Mouse (Mus musculus) ES-Bruce4 (cell line): Measurements from ENCODE around the gene Nrp1. TPM values are rescaled to one million over a fixed set of nuclear protein-coding genes. Genes with fewer than 3 reads are reported as not detected.

Experiments used
- H3K27ac ChIP-seq: 2 replicates; pipeline ENCODE4 v1.5.1; 2012; ENCODE audit warnings: low read length, inconsistent platforms; ENCODE audit not compliant: insufficient read depth
- H3K27me3 ChIP-seq: 2 replicates; pipeline ENCODE4 v1.6.1; 2012; ENCODE audit warnings: mild to moderate bottlenecking, low read length, inconsistent platforms; ENCODE audit not compliant: control insufficient read depth, poor library complexity, insufficient read depth, severe bottlenecking
- H3K36me3 ChIP-seq: 2 replicates; pipeline ENCODE4 v1.6.1; 2012; ENCODE audit warnings: inconsistent platforms, mild to moderate bottlenecking, low read length, moderate library complexity; ENCODE audit not compliant: control insufficient read depth, poor library complexity, insufficient read depth, severe bottlenecking
- H3K4me1 ChIP-seq: one replicate; pipeline ENCODE4 v1.8.1; 2011; ENCODE audit warnings: low read length; ENCODE audit not compliant: control insufficient read depth, insufficient read depth
- H3K4me3 ChIP-seq: 2 replicates; pipeline ENCODE4 v1.5.1; 2011; ENCODE audit warnings: low read depth, mild to moderate bottlenecking, low read length
- H3K9ac ChIP-seq: 2 replicates; pipeline ENCODE4 v1.6.1; 2012; ENCODE audit warnings: low read depth, mild to moderate bottlenecking, inconsistent platforms; ENCODE audit not compliant: poor library complexity, severe bottlenecking
- H3K9me3 ChIP-seq: replicated peaks from 2 replicates; pipeline ENCODE4 v1.6.1; 2012; ENCODE audit warnings: mild to moderate bottlenecking, low read length, inconsistent platforms; ENCODE audit not compliant: control insufficient read depth, poor library complexity, insufficient read depth, severe bottlenecking
- CTCF ChIP-seq: IDR thresholded peaks from one replicate; pipeline ENCODE4 v1.8.1; 2011; ENCODE audit warnings: low read depth, low read length
- EP300 ChIP-seq: IDR thresholded peaks from 2 replicates; pipeline ENCODE4 v1.6.1; 2011; ENCODE audit warnings: low read depth, low read length; ENCODE audit not compliant: insufficient read depth
- POLR2A ChIP-seq: IDR thresholded peaks from one replicate; pipeline ENCODE4 v1.8.1; 2011; ENCODE audit warnings: low read length; ENCODE audit not compliant: insufficient read depth
- polyA plus RNA-seq: library from polyadenylated mRNA; stranded (reverse); fragments of >200 nt; gene quantifications from 2 replicates; pipeline ENCODE4 v1.2.4, GENCODE M21; 2011; ENCODE audit warnings: low read depth; ENCODE audit not compliant: missing spikeins, insufficient read depth, insufficient read length

The Nrp1 gene
- polyA plus RNA-seq, 1 experiment, result 0.40 TPM

GRCm38 (mm10) chr8:128451121-128451520 lies 92.7 kb downstream of the Nrp1 start:
- Histone ChIP-seq H3K4me1 (no peaks in the 10 kb centered on the region), H3K27me3 (no peaks in the 10 kb centered on the region; the same call in 1 of the 2 replicates), H3K27ac (no peak overlapping the region), H3K9me3 (no peaks in the 10 kb centered on the region), H3K9ac (no peak overlapping the region), H3K4me3 (no peak overlapping the region), H3K36me3 (no peaks in the 10 kb centered on the region)
- TF ChIP-seq CTCF, result no peak
- no peak for TF ChIP-seq EP300
- no peak for TF ChIP-seq POLR2A

- no peak overlapping the region for H3K4me3 ChIP-seq
- H3K36me3 ChIP-seq, result no peaks in the 10 kb centered on the region
- H3K4me1 ChIP-seq, result no peaks in the 10 kb centered on the region
- H3K9me3 ChIP-seq, result no peaks in the 10 kb centered on the region
- H3K27me3 ChIP-seq, result no peaks in the 10 kb centered on the region
- no peak overlapping the region for H3K27ac ChIP-seq
- TF ChIP-seq CTCF (no peak), POLR2A (no peak), EP300 (no peak)
- H3K9ac ChIP-seq, result no peak overlapping the region
These were observed 95.1 kb downstream of the Nrp1 start for GRCm38 (mm10) chr8:128453471-128453870.

DNA sequence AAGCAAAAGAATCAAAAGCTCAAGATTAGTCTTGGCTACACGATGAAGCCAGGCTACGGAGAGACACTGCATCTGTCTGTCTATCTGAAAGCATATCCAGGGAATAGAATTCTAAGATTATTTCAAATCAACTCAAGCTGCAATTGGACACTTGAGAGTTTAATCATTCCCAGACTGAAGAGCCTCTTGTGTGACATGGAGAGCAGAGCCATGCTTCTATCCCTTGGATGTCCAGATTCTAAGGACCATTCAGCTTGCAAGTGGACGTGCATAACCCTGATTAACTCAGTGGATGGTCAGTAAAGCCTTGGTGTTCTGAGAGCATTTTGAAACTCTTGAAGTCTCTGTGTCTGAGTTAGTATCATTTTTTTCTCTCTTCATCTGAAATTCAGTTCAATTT lies 95.6 kb downstream of the Nrp1 start:
- Histone ChIP-seq H3K4me3 (no peak overlapping the region), H3K9me3 (no peaks in the 10 kb centered on the region), H3K9ac (no peak overlapping the region), H3K27me3 (no peaks in the 10 kb centered on the region), H3K27ac (no peak overlapping the region), H3K36me3 (no peaks in the 10 kb centered on the region), H3K4me1 (no peaks in the 10 kb centered on the region)
- no peak for TF ChIP-seq CTCF
- TF ChIP-seq POLR2A, result no peak
- no peak for TF ChIP-seq EP300

DNA sequence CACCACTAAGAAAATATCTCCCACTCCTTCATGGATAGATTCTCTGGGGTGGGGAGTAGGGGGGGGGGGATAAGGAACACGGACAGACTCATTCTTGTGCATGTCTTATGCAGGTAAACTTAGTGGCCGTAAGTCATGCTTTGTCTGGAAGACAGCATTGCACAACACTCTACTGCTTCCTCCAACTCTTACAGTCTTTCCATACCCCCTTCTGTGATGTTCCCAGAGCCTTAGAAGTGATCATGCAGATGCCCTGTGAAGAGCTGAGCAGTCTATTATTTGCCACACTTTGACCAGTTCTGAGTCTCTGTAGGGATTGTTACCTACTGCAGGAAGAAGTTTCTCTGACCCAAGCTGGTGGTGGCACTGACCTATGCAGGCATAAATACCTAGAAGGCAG lies 98.9 kb downstream of the Nrp1 start:
- Histone ChIP-seq H3K27me3 (no peaks in the 10 kb centered on the region), H3K9ac (no peak overlapping the region), H3K27ac (no peak overlapping the region), H3K4me1 (no peaks in the 10 kb centered on the region), H3K4me3 (no peak overlapping the region), H3K36me3 (no peaks in the 10 kb centered on the region), H3K9me3 (no peaks in the 10 kb centered on the region)
- TF ChIP-seq EP300 (no peak), CTCF (no peak), POLR2A (no peak)

- H3K9ac ChIP-seq, result no peak overlapping the region
- H3K4me3 ChIP-seq, result no peak overlapping the region
- no peaks in the 10 kb centered on the region for H3K9me3 ChIP-seq
- H3K4me1 ChIP-seq, result no peaks in the 10 kb centered on the region
- no peaks in the 10 kb centered on the region for H3K36me3 ChIP-seq
- TF ChIP-seq POLR2A, result no peak
- no peak for TF ChIP-seq CTCF
- no peak for TF ChIP-seq EP300
- no peaks in the 10 kb centered on the region for H3K27me3 ChIP-seq
- no peak overlapping the region for H3K27ac ChIP-seq
These were observed 101.3 kb downstream of the Nrp1 start for GRCm38 (mm10) chr8:128459704-128460103.

DNA sequence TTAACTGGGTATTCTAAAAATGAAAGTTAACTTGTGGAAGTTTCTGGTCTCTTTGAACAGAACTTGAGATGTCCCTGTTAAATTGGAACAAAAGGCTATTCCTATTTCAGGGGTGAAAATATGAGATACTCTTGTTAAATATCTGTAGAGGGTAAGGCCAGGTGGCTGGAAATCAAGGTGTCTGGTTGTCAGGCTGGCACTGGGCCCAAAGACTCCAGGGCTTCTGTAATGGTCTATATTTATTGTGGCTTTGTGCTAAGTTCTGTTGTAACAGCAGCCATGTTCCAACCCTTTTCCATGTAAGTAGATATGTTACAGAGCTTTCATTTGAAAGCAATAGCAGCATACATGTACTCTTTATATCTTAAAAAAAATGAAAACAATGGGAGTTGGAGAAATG lies 103.3 kb downstream of the Nrp1 start:
- H3K4me1 ChIP-seq, result no peaks in the 10 kb centered on the region
- no peaks in the 10 kb centered on the region for H3K27me3 ChIP-seq
- no peaks in the 10 kb centered on the region for H3K9me3 ChIP-seq
- H3K9ac ChIP-seq, result no peak overlapping the region
- no peak overlapping the region for H3K27ac ChIP-seq
- H3K36me3 ChIP-seq, result no peaks in the 10 kb centered on the region
- no peak for TF ChIP-seq EP300
- TF ChIP-seq CTCF, result no peak
- TF ChIP-seq POLR2A, result no peak
- H3K4me3 ChIP-seq, result no peak overlapping the region
